Mouse (Mus musculus): ENCODE measurements around the gene Ece1. TPM values are rescaled to one million over a fixed set of nuclear protein-coding genes. Genes with fewer than 3 reads are reported as not detected.

Gene Ece1
- total and polyA plus RNA-seq, 2 experiments from 2014 or later: 16.2 to 32.1 TPM

DNA sequence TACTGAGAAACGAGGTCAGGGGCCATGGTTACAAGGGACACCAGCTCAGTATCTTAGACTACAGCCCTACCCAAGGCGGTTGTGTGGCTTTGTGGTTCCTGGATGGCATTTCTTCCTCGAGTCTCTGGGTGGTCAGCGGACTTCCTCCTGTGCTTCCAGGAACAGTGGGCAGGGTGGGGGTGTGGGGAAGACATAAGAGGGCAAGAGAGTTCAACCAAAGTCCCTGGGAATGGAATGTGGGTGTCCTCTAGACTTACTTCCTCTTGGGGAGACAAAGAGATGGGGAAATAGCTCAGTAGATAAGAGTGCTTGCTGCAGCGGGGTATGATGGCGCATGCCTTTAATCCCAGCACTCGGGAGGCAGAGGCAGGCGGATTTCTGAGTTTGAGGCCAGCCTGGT is 9.4 kb downstream of the Ece1 start:
- ATAC-seq: no peak

DNA sequence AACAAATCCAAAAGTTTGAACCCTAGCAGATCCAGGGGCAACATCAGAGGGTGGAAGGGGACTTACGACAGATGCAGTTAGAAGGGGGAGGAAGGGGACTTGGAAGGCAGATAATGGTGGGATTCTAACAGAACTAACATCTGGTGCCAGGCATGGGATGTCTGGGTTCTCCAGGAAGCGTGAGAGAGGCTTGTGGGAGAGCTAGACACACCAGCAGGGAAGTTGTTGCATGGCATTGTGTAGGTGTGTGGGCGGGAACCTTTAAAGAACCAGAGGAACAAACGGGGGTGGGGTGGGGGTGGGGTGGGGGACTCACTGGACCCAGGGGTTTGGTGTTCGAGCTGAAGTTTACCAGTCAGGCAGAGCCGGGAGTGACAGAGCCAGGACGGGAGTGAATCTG is 12.3 kb downstream of the Ece1 start:
- H3K9me3 ChIP-seq (ENCODE audit: low read length): no peaks in the 10 kb centered on the region
- DNase-seq: no peak
- no peaks in the 10 kb centered on the region for H3K36me3 ChIP-seq (ENCODE audit: insufficient read depth)
- no peak overlapping the region for H3K4me2 ChIP-seq (ENCODE audit: low read depth)
- no peaks in the 10 kb centered on the region for H3K27me3 ChIP-seq (ENCODE audit: insufficient read depth, low read length)
- H3K4me3 ChIP-seq (ENCODE audit: low read depth, low read length): no peak overlapping the region
- no peak overlapping the region for H3K27ac ChIP-seq (ENCODE audit: low read depth, low read length)
- WGBS: 27% methylated on average over 7 of the region's 7 CpGs
- 0 out of 2 replicates have a peak, but pooled peaks cover 3% of the 10 kb centered on the region for H3K4me1 ChIP-seq (ENCODE audit: insufficient read depth)
- no peak for TF ChIP-seq CTCF (IDR thresholded peaks at IDR 0.05; ENCODE audit: low read depth)
- no peak overlapping the region for H3K9ac ChIP-seq
- no peak for ATAC-seq

More for the DNA sequence above, 9.4 kb downstream of the Ece1 start:
- no peak for DNase-seq
- Histone ChIP-seq H3K9me3 (ENCODE audit: low read length) (no peaks in the 10 kb centered on the region), H3K27me3 (ENCODE audit: insufficient read depth, low read length) (no peaks in the 10 kb centered on the region), H3K4me1 (ENCODE audit: insufficient read depth) (0 out of 2 replicates have a peak, but pooled peaks cover 5% of the 10 kb centered on the region), H3K36me3 (ENCODE audit: insufficient read depth) (no peaks in the 10 kb centered on the region), H3K4me3 (ENCODE audit: low read depth, low read length) (no peak overlapping the region), H3K9ac (no peak overlapping the region), H3K4me2 (ENCODE audit: low read depth) (no peak overlapping the region), H3K27ac (ENCODE audit: low read depth, low read length) (no peak overlapping the region)
- WGBS: 94% methylated on average over 8 of the region's 8 CpGs
- no peak for TF ChIP-seq CTCF (IDR thresholded peaks at IDR 0.05; ENCODE audit: low read depth)

DNA sequence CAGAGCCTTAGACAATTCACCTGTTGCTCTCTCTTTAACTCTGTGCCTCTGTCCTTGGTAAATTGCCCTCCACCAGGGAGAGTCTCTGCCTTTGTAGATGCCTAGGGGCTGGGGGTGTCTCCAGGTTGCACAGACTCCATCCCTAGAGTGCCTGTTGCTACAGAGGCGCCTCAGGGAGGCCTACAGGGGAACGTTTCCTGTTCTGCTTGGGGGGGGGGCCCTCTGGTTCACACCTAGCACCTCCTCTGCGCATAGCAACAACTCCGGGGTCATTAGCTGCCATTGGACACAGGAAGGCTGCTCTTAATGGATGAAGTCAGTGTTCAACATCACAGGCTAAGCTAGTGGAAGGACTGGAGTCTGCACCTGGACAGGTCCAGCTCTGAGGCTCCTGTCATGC is 12.8 kb downstream of the Ece1 start:
- 61% methylated on average over 4 of the region's 4 CpGs for WGBS

DNA sequence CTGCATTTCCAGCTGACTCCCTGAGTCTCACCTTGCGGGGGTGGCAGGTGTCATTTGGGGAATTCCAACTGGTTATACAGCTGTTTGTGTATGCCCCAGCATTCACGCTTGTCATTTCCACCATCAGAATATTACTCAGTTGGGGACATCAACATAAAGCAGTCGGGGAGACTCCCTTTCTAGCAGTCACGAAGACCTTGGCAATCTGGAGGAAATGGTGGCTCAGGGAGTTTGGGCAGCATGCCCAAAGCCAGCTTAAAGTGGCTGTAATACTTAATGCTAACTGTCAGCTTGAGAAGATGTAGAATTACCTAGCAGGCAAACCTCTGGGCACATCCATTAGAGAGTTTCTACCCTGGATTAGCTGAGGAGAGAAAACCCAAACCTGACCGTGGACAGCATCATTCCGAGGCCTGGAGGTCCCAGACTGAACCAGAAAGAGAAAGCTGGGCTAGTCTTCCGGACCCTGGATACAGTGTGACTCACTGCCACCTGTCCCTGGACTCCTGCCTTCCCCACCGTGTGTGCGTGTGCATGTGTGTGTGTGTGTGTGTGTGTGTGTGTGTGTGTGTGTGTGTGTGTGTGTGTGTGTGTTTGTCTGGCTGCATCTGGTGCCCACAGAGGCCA is 13.5 kb downstream of the Ece1 start:
- Histone ChIP-seq H3K27me3 (ENCODE audit: insufficient read depth, low read length) (no peaks in the 10 kb centered on the region), H3K4me2 (ENCODE audit: low read depth) (no peak overlapping the region), H3K36me3 (ENCODE audit: insufficient read depth) (no peaks in the 10 kb centered on the region), H3K9me3 (ENCODE audit: low read length) (no peaks in the 10 kb centered on the region), H3K4me3 (ENCODE audit: low read depth, low read length) (no peak overlapping the region), H3K4me1 (ENCODE audit: insufficient read depth) (no peaks in the 10 kb centered on the region), H3K9ac (no peak overlapping the region), H3K27ac (ENCODE audit: low read depth, low read length) (no peak overlapping the region)
- TF ChIP-seq CTCF (IDR thresholded peaks at IDR 0.05; ENCODE audit: low read depth): no peak
- DNase-seq (no peak), ATAC-seq (no peak)
- WGBS: 57% methylated on average over 9 of the region's 9 CpGs

More for the DNA sequence above, 12.8 kb downstream of the Ece1 start:
- Histone ChIP-seq H3K4me3 (ENCODE audit: low read depth, low read length) (no peak overlapping the region), H3K27me3 (ENCODE audit: insufficient read depth, low read length) (no peaks in the 10 kb centered on the region), H3K4me2 (ENCODE audit: low read depth) (no peak overlapping the region), H3K9me3 (ENCODE audit: low read length) (no peaks in the 10 kb centered on the region), H3K27ac (ENCODE audit: low read depth, low read length) (no peak overlapping the region), H3K4me1 (ENCODE audit: insufficient read depth) (0 out of 2 replicates have a peak, but pooled peaks cover 3% of the 10 kb centered on the region), H3K9ac (no peak overlapping the region), H3K36me3 (ENCODE audit: insufficient read depth) (no peaks in the 10 kb centered on the region)
- TF ChIP-seq CTCF (IDR thresholded peaks at IDR 0.05; ENCODE audit: low read depth): no peak
- DNase-seq (no peak), ATAC-seq (no peak)

DNA sequence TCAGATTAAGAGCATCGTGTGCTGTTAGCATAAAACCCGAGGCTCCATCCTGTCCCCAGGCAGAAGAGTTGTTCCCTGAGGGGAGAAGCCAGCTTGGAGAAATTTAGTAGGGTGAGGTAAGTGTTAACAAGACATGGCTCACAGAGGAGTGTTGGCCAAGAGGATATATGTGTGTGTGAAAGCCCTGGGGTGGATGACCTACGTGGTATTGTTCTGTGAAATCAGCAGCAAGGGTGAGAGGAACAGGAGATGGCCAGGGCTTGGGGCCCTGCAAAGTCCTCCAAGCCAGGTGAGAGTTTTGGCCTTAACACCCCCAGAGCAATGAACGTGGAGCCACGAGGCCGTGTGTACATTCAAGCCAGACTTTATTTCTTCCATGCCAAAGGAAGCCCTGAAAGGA is 14.8 kb downstream of the Ece1 start:
- WGBS: 46% methylated on average over 6 of the region's 6 CpGs
- Histone ChIP-seq H3K4me3 (ENCODE audit: low read depth, low read length) (no peak overlapping the region), H3K27me3 (ENCODE audit: insufficient read depth, low read length) (no peaks in the 10 kb centered on the region), H3K4me2 (ENCODE audit: low read depth) (no peak overlapping the region), H3K27ac (ENCODE audit: low read depth, low read length) (no peak overlapping the region), H3K4me1 (ENCODE audit: insufficient read depth) (no peaks in the 10 kb centered on the region), H3K36me3 (ENCODE audit: insufficient read depth) (no peaks in the 10 kb centered on the region), H3K9ac (no peak overlapping the region), H3K9me3 (ENCODE audit: low read length) (no peaks in the 10 kb centered on the region)
- no peak for ATAC-seq
- no peak for TF ChIP-seq CTCF (IDR thresholded peaks at IDR 0.05; ENCODE audit: low read depth)
- DNase-seq: no peak

DNA sequence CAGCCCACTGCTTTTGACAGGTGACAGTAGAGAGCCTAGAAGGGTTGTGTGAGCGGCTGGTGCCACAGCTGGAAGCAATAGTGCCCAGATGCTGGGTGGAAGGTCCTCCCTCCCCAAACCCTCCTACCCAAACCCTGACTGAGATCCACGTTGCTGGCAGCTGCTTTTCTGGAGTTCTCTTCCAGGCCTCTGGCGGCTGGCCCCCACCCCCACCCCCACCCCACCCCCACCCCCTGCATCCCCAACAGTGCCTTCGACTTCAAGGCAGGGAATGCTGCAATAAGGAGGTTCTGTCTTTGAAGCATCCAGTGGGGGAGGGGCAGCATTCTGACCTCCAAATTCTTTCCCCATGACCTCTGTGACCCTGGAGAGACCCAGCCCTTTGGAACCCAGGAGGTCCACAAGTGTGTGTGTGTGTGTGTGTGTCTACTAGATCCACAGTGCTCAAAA is 15.4 kb downstream of the Ece1 start:
- H3K4me2 ChIP-seq (ENCODE audit: low read depth): no peak overlapping the region
- no peaks in the 10 kb centered on the region for H3K4me1 ChIP-seq (ENCODE audit: insufficient read depth)
- DNase-seq: no peak
- no peak overlapping the region for H3K9ac ChIP-seq
- WGBS: 22% methylated on average over 4 of the region's 4 CpGs
- no peak for TF ChIP-seq CTCF (IDR thresholded peaks at IDR 0.05; ENCODE audit: low read depth)
- no peaks in the 10 kb centered on the region for H3K27me3 ChIP-seq (ENCODE audit: insufficient read depth, low read length)
- no peak overlapping the region for H3K27ac ChIP-seq (ENCODE audit: low read depth, low read length)
- no peak for ATAC-seq
- no peaks in the 10 kb centered on the region for H3K9me3 ChIP-seq (ENCODE audit: low read length)
- H3K36me3 ChIP-seq (ENCODE audit: insufficient read depth): no peaks in the 10 kb centered on the region
- H3K4me3 ChIP-seq (ENCODE audit: low read depth, low read length): no peak overlapping the region

DNA sequence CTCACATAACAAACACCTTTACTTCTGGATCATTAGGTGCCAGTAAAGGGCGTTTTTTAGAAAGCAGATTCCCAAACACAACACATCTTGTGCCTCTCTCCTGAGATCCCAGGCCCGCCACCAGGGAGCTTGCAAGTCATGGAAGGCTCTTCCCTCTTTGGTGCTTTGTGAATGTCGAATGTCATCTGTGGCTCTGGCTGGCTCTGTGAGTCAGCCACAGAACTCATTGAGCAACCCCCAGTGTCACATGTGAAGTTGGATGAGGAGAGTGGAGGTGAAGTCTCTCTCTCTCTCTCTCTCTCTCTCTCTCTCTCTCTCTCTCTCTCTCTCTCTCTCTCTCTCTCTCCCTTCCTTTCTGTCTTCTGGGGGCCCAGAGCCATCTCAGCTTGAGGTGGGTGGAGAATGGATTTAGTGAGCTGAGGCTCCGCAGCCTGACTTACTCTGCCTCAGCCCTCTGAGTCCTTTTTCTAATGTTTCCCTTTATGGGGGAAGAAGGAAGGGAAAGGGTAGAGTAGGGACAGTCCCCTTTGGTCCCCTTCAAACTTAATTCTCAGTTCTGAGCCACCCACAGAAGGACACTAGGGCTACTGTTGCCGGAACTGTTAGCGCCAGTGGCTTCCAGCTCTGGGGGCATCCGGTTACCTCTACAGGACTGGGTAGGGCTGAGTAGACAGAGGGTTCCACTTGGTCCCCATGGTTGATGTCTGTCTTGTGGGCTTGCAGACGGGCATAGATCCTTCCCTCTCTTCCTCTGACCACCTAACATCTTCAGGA is 17.5 kb downstream of the Ece1 start:
- Histone ChIP-seq H3K36me3 (ENCODE audit: insufficient read depth) (no peaks in the 10 kb centered on the region), H3K4me3 (ENCODE audit: low read depth, low read length) (no peak overlapping the region), H3K9me3 (ENCODE audit: low read length) (no peaks in the 10 kb centered on the region), H3K9ac (no peak overlapping the region), H3K27me3 (ENCODE audit: insufficient read depth, low read length) (no peaks in the 10 kb centered on the region), H3K27ac (ENCODE audit: low read depth, low read length) (no peak overlapping the region), H3K4me2 (ENCODE audit: low read depth) (no peak overlapping the region), H3K4me1 (ENCODE audit: insufficient read depth) (no peaks in the 10 kb centered on the region; the same call in 1 of the 2 replicates)
- no peak for ATAC-seq
- TF ChIP-seq CTCF (IDR thresholded peaks at IDR 0.05; ENCODE audit: low read depth): no peak
- no peak for DNase-seq
- WGBS: 80% methylated on average over 8 of the region's 8 CpGs

All from forebrain, postnatal 0 days (tissue).